Mouse (Mus musculus): ENCODE measurements around the gene Edc3. TPM values are rescaled to one million over a fixed set of nuclear protein-coding genes. Genes with fewer than 3 reads are reported as not detected.

Gene Edc3
- polyA plus RNA-seq, 1 experiment from 2014 or later: 27.7 TPM

GRCm38 (mm10) chr9:57739863-57740262 is 31.5 kb downstream of the Edc3 start:
- no peaks in the 10 kb centered on the region for H3K27me3 ChIP-seq (ENCODE audit: control insufficient read depth, insufficient read depth, low read length)
- peaks cover 34% of the 10 kb centered on the region for H3K36me3 ChIP-seq (ENCODE audit: control insufficient read depth, insufficient read depth, low read length)
- no peak overlapping the region for H3K4me2 ChIP-seq (ENCODE audit: low read length)
- H3K9ac ChIP-seq (replicated peaks; ENCODE audit: low read length): no peak overlapping the region
- H3K4me3 ChIP-seq (replicated peaks; ENCODE audit: low read depth, low read length): no peak overlapping the region
- no peak overlapping the region for H3K27ac ChIP-seq (replicated peaks; ENCODE audit: low read depth, low read length)
- no peaks in the 10 kb centered on the region for H3K4me1 ChIP-seq (ENCODE audit: control insufficient read depth, insufficient read depth, low read length)
- DNase-seq (no peak), ATAC-seq (ENCODE audit: low FRiP score, low TSS enrichment) (no peak)
- 92% methylated on average over 5 of the region's 5 CpGs for WGBS
- H3K9me3 ChIP-seq (ENCODE audit: control insufficient read depth, low read length): no peaks in the 10 kb centered on the region

- DNase-seq (peak; percentile 80), ATAC-seq (ENCODE audit: low FRiP score, low TSS enrichment) (no peak)
- Histone ChIP-seq H3K27ac (replicated peaks; ENCODE audit: low read depth, low read length) (no peak overlapping the region), H3K9me3 (ENCODE audit: control insufficient read depth, low read length) (no peaks in the 10 kb centered on the region), H3K27me3 (ENCODE audit: control insufficient read depth, insufficient read depth, low read length) (no peaks in the 10 kb centered on the region), H3K36me3 (ENCODE audit: control insufficient read depth, insufficient read depth, low read length) (peaks cover 80% of the 10 kb centered on the region), H3K4me1 (ENCODE audit: control insufficient read depth, insufficient read depth, low read length) (no peaks in the 10 kb centered on the region), H3K9ac (replicated peaks; ENCODE audit: low read length) (no peak overlapping the region), H3K4me2 (ENCODE audit: low read length) (no peak overlapping the region), H3K4me3 (replicated peaks; ENCODE audit: low read depth, low read length) (no peak overlapping the region)
- WGBS: 72% methylated on average over 3 of the region's 3 CpGs
These were observed 36.2 kb downstream of the Edc3 start for GRCm38 (mm10) chr9:57744462-57745091.

GRCm38 (mm10) chr9:57747067-57747466 is 38.7 kb downstream of the Edc3 start:
- 82% methylated on average over 1 of the region's 1 CpGs for WGBS
- Histone ChIP-seq H3K4me1 (ENCODE audit: control insufficient read depth, insufficient read depth, low read length) (no peaks in the 10 kb centered on the region), H3K4me2 (ENCODE audit: low read length) (no peak overlapping the region), H3K27ac (replicated peaks; ENCODE audit: low read depth, low read length) (no peak overlapping the region), H3K27me3 (ENCODE audit: control insufficient read depth, insufficient read depth, low read length) (no peaks in the 10 kb centered on the region), H3K4me3 (replicated peaks; ENCODE audit: low read depth, low read length) (no peak overlapping the region), H3K9ac (replicated peaks; ENCODE audit: low read length) (no peak overlapping the region), H3K36me3 (ENCODE audit: control insufficient read depth, insufficient read depth, low read length) (peaks cover 84% of the 10 kb centered on the region), H3K9me3 (ENCODE audit: control insufficient read depth, low read length) (no peaks in the 10 kb centered on the region)
- DNase-seq: no peak
- ATAC-seq (ENCODE audit: low FRiP score, low TSS enrichment): no peak

GRCm38 (mm10) chr9:57748137-57748536 is 39.8 kb downstream of the Edc3 start:
- ATAC-seq (ENCODE audit: low FRiP score, low TSS enrichment) (no peak), DNase-seq (no peak)
- Histone ChIP-seq H3K27ac (replicated peaks; ENCODE audit: low read depth, low read length) (no peak overlapping the region), H3K36me3 (ENCODE audit: control insufficient read depth, insufficient read depth, low read length) (peaks cover 89% of the 10 kb centered on the region), H3K9me3 (ENCODE audit: control insufficient read depth, low read length) (no peaks in the 10 kb centered on the region), H3K27me3 (ENCODE audit: control insufficient read depth, insufficient read depth, low read length) (no peaks in the 10 kb centered on the region), H3K9ac (replicated peaks; ENCODE audit: low read length) (no peak overlapping the region), H3K4me2 (ENCODE audit: low read length) (no peak overlapping the region), H3K4me3 (replicated peaks; ENCODE audit: low read depth, low read length) (no peak overlapping the region), H3K4me1 (ENCODE audit: control insufficient read depth, insufficient read depth, low read length) (no peaks in the 10 kb centered on the region)
- WGBS: 90% methylated on average over 6 of the region's 6 CpGs

- Histone ChIP-seq H3K36me3 (ENCODE audit: control insufficient read depth, insufficient read depth, low read length) (peaks cover 93% of the 10 kb centered on the region), H3K4me1 (ENCODE audit: control insufficient read depth, insufficient read depth, low read length) (no peaks in the 10 kb centered on the region), H3K4me2 (ENCODE audit: low read length) (no peak overlapping the region), H3K9ac (replicated peaks; ENCODE audit: low read length) (no peak overlapping the region), H3K4me3 (replicated peaks; ENCODE audit: low read depth, low read length) (no peak overlapping the region), H3K9me3 (ENCODE audit: control insufficient read depth, low read length) (no peaks in the 10 kb centered on the region), H3K27ac (replicated peaks; ENCODE audit: low read depth, low read length) (no peak overlapping the region), H3K27me3 (ENCODE audit: control insufficient read depth, insufficient read depth, low read length) (no peaks in the 10 kb centered on the region)
- 76% methylated on average over 1 of the region's 1 CpGs for WGBS
- DNase-seq: no peak
- no peak for ATAC-seq (ENCODE audit: low FRiP score, low TSS enrichment)
These were observed 40.5 kb downstream of the Edc3 start for GRCm38 (mm10) chr9:57748831-57749230.

- Histone ChIP-seq H3K9me3 (ENCODE audit: control insufficient read depth, low read length) (no peaks in the 10 kb centered on the region), H3K4me2 (ENCODE audit: low read length) (no peak overlapping the region), H3K4me3 (replicated peaks; ENCODE audit: low read depth, low read length) (no peak overlapping the region), H3K27me3 (ENCODE audit: control insufficient read depth, insufficient read depth, low read length) (no peaks in the 10 kb centered on the region), H3K27ac (replicated peaks; ENCODE audit: low read depth, low read length) (no peak overlapping the region), H3K9ac (replicated peaks; ENCODE audit: low read length) (no peak overlapping the region), H3K4me1 (ENCODE audit: control insufficient read depth, insufficient read depth, low read length) (no peaks in the 10 kb centered on the region), H3K36me3 (ENCODE audit: control insufficient read depth, insufficient read depth, low read length) (peaks cover 100% of the 10 kb centered on the region)
- WGBS: 87% methylated on average over 7 of the region's 7 CpGs
- DNase-seq (no peak), ATAC-seq (ENCODE audit: low FRiP score, low TSS enrichment) (no peak)
These were observed 42.6 kb downstream of the Edc3 start for GRCm38 (mm10) chr9:57750901-57751300.

- Histone ChIP-seq H3K4me1 (ENCODE audit: control insufficient read depth, insufficient read depth, low read length) (peaks cover 4% of the 10 kb centered on the region; the same call in 1 of the 2 replicates), H3K4me2 (ENCODE audit: low read length) (no peak overlapping the region), H3K4me3 (replicated peaks; ENCODE audit: low read depth, low read length) (no peak overlapping the region), H3K36me3 (ENCODE audit: control insufficient read depth, insufficient read depth, low read length) (peaks cover 87% of the 10 kb centered on the region), H3K9me3 (ENCODE audit: control insufficient read depth, low read length) (no peaks in the 10 kb centered on the region), H3K27ac (replicated peaks; ENCODE audit: low read depth, low read length) (no peak overlapping the region), H3K9ac (replicated peaks; ENCODE audit: low read length) (no peak overlapping the region), H3K27me3 (ENCODE audit: control insufficient read depth, insufficient read depth, low read length) (no peaks in the 10 kb centered on the region)
- WGBS: 94% methylated on average over 3 of the region's 3 CpGs
- ATAC-seq (ENCODE audit: low FRiP score, low TSS enrichment) (no peak), DNase-seq (no peak)
These were observed 49.2 kb downstream of the Edc3 start for GRCm38 (mm10) chr9:57757578-57757977.

GRCm38 (mm10) chr9:57758528-57758927 is 50.2 kb downstream of the Edc3 start:
- ATAC-seq (ENCODE audit: low FRiP score, low TSS enrichment) (no peak), DNase-seq (no peak)
- H3K27me3 ChIP-seq (ENCODE audit: control insufficient read depth, insufficient read depth, low read length): no peaks in the 10 kb centered on the region
- H3K4me3 ChIP-seq (replicated peaks; ENCODE audit: low read depth, low read length): no peak overlapping the region
- no peaks in the 10 kb centered on the region for H3K9me3 ChIP-seq (ENCODE audit: control insufficient read depth, low read length)
- H3K4me1 ChIP-seq (ENCODE audit: control insufficient read depth, insufficient read depth, low read length): peaks cover 13% of the 10 kb centered on the region
- WGBS: 91% methylated on average over 22 of the region's 22 CpGs
- no peak overlapping the region for H3K27ac ChIP-seq (replicated peaks; ENCODE audit: low read depth, low read length)
- H3K36me3 ChIP-seq (ENCODE audit: control insufficient read depth, insufficient read depth, low read length): peaks cover 78% of the 10 kb centered on the region
- no peak overlapping the region for H3K9ac ChIP-seq (replicated peaks; ENCODE audit: low read length)
- H3K4me2 ChIP-seq (ENCODE audit: low read length): no peak overlapping the region

- DNase-seq: peak; percentile 71
- H3K36me3 ChIP-seq (ENCODE audit: control insufficient read depth, insufficient read depth, low read length): peaks cover 70% of the 10 kb centered on the region
- no peak overlapping the region for H3K4me2 ChIP-seq (ENCODE audit: low read length)
- 26% methylated on average over 6 of the region's 6 CpGs for WGBS
- H3K27me3 ChIP-seq (ENCODE audit: control insufficient read depth, insufficient read depth, low read length): no peaks in the 10 kb centered on the region
- no peak overlapping the region for H3K9ac ChIP-seq (replicated peaks; ENCODE audit: low read length)
- no peaks in the 10 kb centered on the region for H3K9me3 ChIP-seq (ENCODE audit: control insufficient read depth, low read length)
- no peak for ATAC-seq (ENCODE audit: low FRiP score, low TSS enrichment)
- H3K27ac ChIP-seq (replicated peaks; ENCODE audit: low read depth, low read length): no peak overlapping the region
- peaks cover 20% of the 10 kb centered on the region for H3K4me1 ChIP-seq (ENCODE audit: control insufficient read depth, insufficient read depth, low read length)
- H3K4me3 ChIP-seq (replicated peaks; ENCODE audit: low read depth, low read length): no peak overlapping the region
These were observed 50.9 kb downstream of the Edc3 start for GRCm38 (mm10) chr9:57759289-57759688.
